Mouse (Mus musculus) limb, embryonic 11.5 days (tissue): ENCODE results near the gene Gxylt2. TPM values are rescaled to one million over a fixed set of nuclear protein-coding genes. Genes with fewer than 3 reads are reported as not detected.

Source experiments
- ATAC-seq: fragments of 200-750 bp; cut with Nextera tagmentation; 2 replicates; pipeline ENCODE4 v1.8.0; 2017; ENCODE audit warnings: low read depth; ENCODE audit not compliant: insufficient number of reproducible peaks, low FRiP score, low TSS enrichment
- DNase-seq: peaks from one replicate; pipeline ENCODE4 v3.0.0-alpha.2; 2015; ENCODE audit warnings: low spot score
- H3K27ac ChIP-seq: fragments of 300-500 bp; sonication (generic); replicated peaks from 2 replicates; pipeline ENCODE4 v1.5.1; 2014; ENCODE audit warnings: low read depth, mild to moderate bottlenecking, low read length
- H3K27me3 ChIP-seq: fragments of 300-500 bp; sonication (generic); 2 replicates; pipeline ENCODE4 v1.6.1; 2014; ENCODE audit warnings: mild to moderate bottlenecking, low read length, mixed read lengths; ENCODE audit not compliant: control insufficient read depth, insufficient read depth
- H3K36me3 ChIP-seq: fragments of 300-500 bp; sonication (generic); 2 replicates; pipeline ENCODE4 v1.6.1; 2014; ENCODE audit warnings: mild to moderate bottlenecking, low read length, moderate library complexity, mixed read lengths; ENCODE audit not compliant: control insufficient read depth, insufficient read depth
- H3K4me1 ChIP-seq: fragments of 300-500 bp; sonication (generic); 2 replicates; pipeline ENCODE4 v1.6.1; 2014; ENCODE audit warnings: low read length, mixed read lengths; ENCODE audit not compliant: control insufficient read depth, insufficient read depth
- H3K4me2 ChIP-seq: fragments of 300-500 bp; sonication (generic); 2 replicates; pipeline ENCODE4 v1.6.1; 2014; ENCODE audit warnings: low read depth, mild to moderate bottlenecking, moderate library complexity; ENCODE audit not compliant: severe bottlenecking
- H3K4me3 ChIP-seq: fragments of 300-500 bp; sonication (generic); 2 replicates; pipeline ENCODE4 v1.5.1; 2014; ENCODE audit warnings: low read depth, low read length
- H3K9ac ChIP-seq: fragments of 300-500 bp; sonication (generic); 2 replicates; pipeline ENCODE4 v1.6.1; 2014; ENCODE audit warnings: mild to moderate bottlenecking, low read length
- H3K9me3 ChIP-seq: fragments of 300-500 bp; sonication (generic); 2 replicates; pipeline ENCODE4 v1.6.1; 2016; ENCODE audit warnings: low read length; ENCODE audit not compliant: control insufficient read depth
- WGBS: fragments of 180-500 bp; shearing (Covaris S2); extraction: QIAGEN DNeasy Blood & Tissue Kit; methylation state at CpG from one replicate; pipeline ENCODE4 v1.1.7; 2014; 5-methylcytosine and 5-hydroxymethylcytosine counted together
- polyA plus RNA-seq: library from polyadenylated mRNA; unstranded; fragments of >200 nt; fragmentation: Nextera tagmentation; extraction: Ambion mirVana; gene quantifications from 2 replicates; pipeline ENCODE4 v1.2.1, GENCODE M21; 2014

The Gxylt2 gene
- polyA plus RNA-seq, 1 experiment from 2014 or later = 5.2 TPM

GRCm38 (mm10) chr6:100720098-100720501 lies 15.6 kb downstream of the Gxylt2 start:
- WGBS = 83% methylated on average over 6 of the region's 6 CpGs
- H3K27ac ChIP-seq = no peak overlapping the region
- no peaks in the 10 kb centered on the region for H3K36me3 ChIP-seq
- ATAC-seq (no peak), DNase-seq (no peak)
- no peak overlapping the region for H3K9ac ChIP-seq
- no peaks in the 10 kb centered on the region for H3K27me3 ChIP-seq
- H3K4me3 ChIP-seq = no peak overlapping the region
- no peak overlapping the region for H3K4me2 ChIP-seq
- H3K9me3 ChIP-seq = no peaks in the 10 kb centered on the region
- peaks cover under 1% of the 10 kb centered on the region for H3K4me1 ChIP-seq

GRCm38 (mm10) chr6:100720882-100721721 lies 16.6 kb downstream of the Gxylt2 start:
- Histone ChIP-seq H3K4me3 (no peak overlapping the region), H3K4me1 (peaks cover 10% of the 10 kb centered on the region), H3K9ac (no peak overlapping the region), H3K27ac (no peak overlapping the region), H3K27me3 (no peaks in the 10 kb centered on the region), H3K36me3 (no peaks in the 10 kb centered on the region), H3K9me3 (no peaks in the 10 kb centered on the region), H3K4me2 (no peak overlapping the region)
- DNase-seq = no peak
- 43% methylated on average over 17 of the region's 17 CpGs for WGBS
- ATAC-seq = no peak

GRCm38 (mm10) chr6:100731996-100732375 lies 27.5 kb downstream of the Gxylt2 start:
- Histone ChIP-seq H3K4me1 (peaks cover 18% of the 10 kb centered on the region), H3K36me3 (no peaks in the 10 kb centered on the region), H3K27ac (peak overlapping the region; percentile 68), H3K4me2 (0 out of 2 replicates have a peak overlapping the region, but pooled peaks have one; percentile 10), H3K27me3 (no peaks in the 10 kb centered on the region), H3K4me3 (no peak overlapping the region), H3K9ac (peak overlapping the region; percentile 37; the same call in 1 of the 2 replicates), H3K9me3 (no peaks in the 10 kb centered on the region)
- no peak for ATAC-seq
- peak; percentile 36 for DNase-seq
- 72% methylated on average over 9 of the region's 9 CpGs for WGBS

GRCm38 (mm10) chr6:100732376-100733021 lies 28.0 kb downstream of the Gxylt2 start:
- H3K4me1 ChIP-seq = peaks cover 18% of the 10 kb centered on the region
- DNase-seq = peak; percentile 63
- ATAC-seq = peak; percentile 86
- no peaks in the 10 kb centered on the region for H3K36me3 ChIP-seq
- H3K9ac ChIP-seq = no peak overlapping the region
- H3K4me2 ChIP-seq = 0 out of 2 replicates have a peak overlapping the region, but pooled peaks have one; percentile 10
- 34% methylated on average over 12 of the region's 12 CpGs for WGBS
- H3K9me3 ChIP-seq = no peaks in the 10 kb centered on the region
- peak overlapping the region; percentile 68 for H3K27ac ChIP-seq
- H3K27me3 ChIP-seq = no peaks in the 10 kb centered on the region
- H3K4me3 ChIP-seq = no peak overlapping the region

GRCm38 (mm10) chr6:100733218-100733617 lies 28.7 kb downstream of the Gxylt2 start:
- H3K9me3 ChIP-seq = no peaks in the 10 kb centered on the region
- H3K27ac ChIP-seq = 0 out of 2 replicates have a peak overlapping the region, but pooled peaks have one; percentile 36
- no peak for ATAC-seq
- no peaks in the 10 kb centered on the region for H3K36me3 ChIP-seq
- no peaks in the 10 kb centered on the region for H3K27me3 ChIP-seq
- no peak overlapping the region for H3K4me2 ChIP-seq
- H3K4me3 ChIP-seq = no peak overlapping the region
- WGBS = 87% methylated on average over 10 of the region's 10 CpGs
- no peak for DNase-seq
- no peak overlapping the region for H3K9ac ChIP-seq
- peaks cover 18% of the 10 kb centered on the region for H3K4me1 ChIP-seq

GRCm38 (mm10) chr6:100734321-100734720 lies 29.8 kb downstream of the Gxylt2 start:
- WGBS = 87% methylated on average over 6 of the region's 6 CpGs
- Histone ChIP-seq H3K9ac (no peak overlapping the region), H3K4me2 (no peak overlapping the region), H3K36me3 (no peaks in the 10 kb centered on the region), H3K27me3 (no peaks in the 10 kb centered on the region), H3K4me3 (no peak overlapping the region), H3K27ac (no peak overlapping the region), H3K4me1 (peaks cover 18% of the 10 kb centered on the region), H3K9me3 (no peaks in the 10 kb centered on the region)
- no peak for ATAC-seq
- DNase-seq = no peak

GRCm38 (mm10) chr6:100758431-100759208 lies 54.1 kb downstream of the Gxylt2 start:
- WGBS = 78% methylated on average over 4 of the region's 4 CpGs
- no peak for ATAC-seq
- DNase-seq = no peak
- H3K4me1 ChIP-seq = no peaks in the 10 kb centered on the region
- no peak overlapping the region for H3K27ac ChIP-seq
- H3K9me3 ChIP-seq = no peaks in the 10 kb centered on the region
- H3K9ac ChIP-seq = no peak overlapping the region
- H3K36me3 ChIP-seq = no peaks in the 10 kb centered on the region
- H3K27me3 ChIP-seq = no peaks in the 10 kb centered on the region
- H3K4me2 ChIP-seq = no peak overlapping the region
- H3K4me3 ChIP-seq = no peak overlapping the region

- Histone ChIP-seq H3K4me1 (no peaks in the 10 kb centered on the region), H3K9ac (no peak overlapping the region), H3K36me3 (no peaks in the 10 kb centered on the region), H3K4me3 (no peak overlapping the region), H3K4me2 (no peak overlapping the region), H3K27ac (no peak overlapping the region), H3K9me3 (no peaks in the 10 kb centered on the region), H3K27me3 (no peaks in the 10 kb centered on the region)
- DNase-seq = no peak
- ATAC-seq = no peak
- WGBS = 88% methylated on average over 4 of the region's 4 CpGs
Observed at GRCm38 (mm10) chr6:100767756-100768155, 63.2 kb downstream of the Gxylt2 start.
